Mouse (Mus musculus) neural tube, embryonic 13.5 days (tissue): Measurements from ENCODE around the gene Pax3. TPM values are rescaled to one million over a fixed set of nuclear protein-coding genes. Genes with fewer than 3 reads are reported as not detected.

ENCODE experiments used
- ATAC-seq: fragments of 200-750 bp; cut with Nextera tagmentation; 2 replicates; pipeline ENCODE4 v1.8.0; 2017; ENCODE audit warnings: low read depth, mild to moderate bottlenecking, moderate TSS enrichment, moderate library complexity
- H3K27ac ChIP-seq: fragments of 300-500 bp; sonication (generic); replicated peaks from 2 replicates; pipeline ENCODE4 v1.5.1; 2015; ENCODE audit warnings: moderate library complexity, mild to moderate bottlenecking, inconsistent platforms
- H3K27me3 ChIP-seq: fragments of 300-500 bp; sonication (generic); 2 replicates; pipeline ENCODE4 v1.6.1; 2015; ENCODE audit warnings: mild to moderate bottlenecking, inconsistent platforms
- H3K36me3 ChIP-seq: fragments of 300-500 bp; sonication (generic); 2 replicates; pipeline ENCODE4 v1.6.1; 2015; ENCODE audit warnings: mild to moderate bottlenecking, inconsistent platforms
- H3K4me1 ChIP-seq: fragments of 300-500 bp; sonication (generic); replicated peaks from 2 replicates; pipeline ENCODE4 v1.6.1; 2015; ENCODE audit warnings: inconsistent platforms
- H3K4me2 ChIP-seq: fragments of 300-500 bp; sonication (generic); 2 replicates; pipeline ENCODE4 v1.6.1; 2015; ENCODE audit warnings: inconsistent platforms, mild to moderate bottlenecking, moderate library complexity
- H3K4me3 ChIP-seq: fragments of 300-500 bp; sonication (generic); 2 replicates; pipeline ENCODE4 v1.5.1; 2015; ENCODE audit warnings: mild to moderate bottlenecking, inconsistent platforms
- H3K9ac ChIP-seq: fragments of 300-500 bp; sonication (generic); 2 replicates; pipeline ENCODE4 v1.6.1; 2015; ENCODE audit warnings: moderate library complexity, mild to moderate bottlenecking, inconsistent platforms
- H3K9me3 ChIP-seq: fragments of 300-500 bp; sonication (generic); 2 replicates; pipeline ENCODE4 v1.6.1; 2016; ENCODE audit warnings: inconsistent platforms
- WGBS: fragments of 180-500 bp; shearing (Covaris S2); methylation state at CpG from one replicate; pipeline ENCODE4 v1.1.7; 2015; 5-methylcytosine and 5-hydroxymethylcytosine counted together
- polyA plus RNA-seq: library from polyadenylated mRNA; unstranded; fragments of >200 nt; fragmentation: Nextera tagmentation; extraction: Ambion mirVana; gene quantifications from 2 replicates; pipeline ENCODE4 v1.2.1, GENCODE M21; 2015

The Pax3 gene
- polyA plus RNA-seq, 1 experiment from 2014 or later, result 12.9 TPM

GRCm38 (mm10) chr1:78208281-78208814 lies 11.4 kb upstream of the Pax3 start:
- Histone ChIP-seq H3K27ac (no peak overlapping the region), H3K9ac (no peak overlapping the region), H3K4me2 (no peak overlapping the region), H3K36me3 (no peaks in the 10 kb centered on the region), H3K27me3 (peaks cover 99% of the 10 kb centered on the region), H3K9me3 (no peaks in the 10 kb centered on the region), H3K4me1 (peaks cover 9% of the 10 kb centered on the region), H3K4me3 (no peak overlapping the region)
- 20% methylated on average over 9 of the region's 9 CpGs for WGBS
- ATAC-seq, result no peak

- 26% methylated on average over 4 of the region's 4 CpGs for WGBS
- Histone ChIP-seq H3K4me2 (peak overlapping the region; percentile 55), H3K27me3 (peaks cover 96% of the 10 kb centered on the region), H3K36me3 (no peaks in the 10 kb centered on the region), H3K27ac (no peak overlapping the region), H3K9me3 (no peaks in the 10 kb centered on the region), H3K4me1 (peaks cover 31% of the 10 kb centered on the region), H3K4me3 (peak overlapping the region; percentile 32; the same call in 1 of the 2 replicates), H3K9ac (no peak overlapping the region)
- ATAC-seq, result no peak
These were observed 7.4 kb upstream of the Pax3 start for GRCm38 (mm10) chr1:78204341-78204740.

GRCm38 (mm10) chr1:78203622-78204211 lies 6.8 kb upstream of the Pax3 start:
- Histone ChIP-seq H3K27ac (peak overlapping the region; percentile 52), H3K4me3 (peak overlapping the region; percentile 32), H3K4me1 (peaks cover 37% of the 10 kb centered on the region), H3K9ac (peak overlapping the region; percentile 47), H3K9me3 (no peaks in the 10 kb centered on the region), H3K4me2 (peak overlapping the region; percentile 55), H3K36me3 (no peaks in the 10 kb centered on the region), H3K27me3 (peaks cover 96% of the 10 kb centered on the region)
- WGBS, result under 1% methylated on average over 33 of the region's 33 CpGs
- ATAC-seq, result peak; percentile 77

- Histone ChIP-seq H3K9me3 (no peaks in the 10 kb centered on the region), H3K4me2 (peak overlapping the region; percentile 55), H3K9ac (peak overlapping the region; percentile 47), H3K27me3 (peaks cover 96% of the 10 kb centered on the region), H3K4me1 (peaks cover 42% of the 10 kb centered on the region), H3K27ac (peak overlapping the region; percentile 52), H3K36me3 (no peaks in the 10 kb centered on the region), H3K4me3 (peak overlapping the region; percentile 32)
- peak; percentile 45 for ATAC-seq
- WGBS, result under 1% methylated on average over 12 of the region's 14 CpGs
These were observed 6.2 kb upstream of the Pax3 start for GRCm38 (mm10) chr1:78203086-78203614.

- H3K4me2 ChIP-seq, result peak overlapping the region; percentile 55
- H3K27ac ChIP-seq, result no peak overlapping the region
- ATAC-seq, result no peak
- WGBS, result under 1% methylated on average over 23 of the region's 23 CpGs
- H3K27me3 ChIP-seq, result peaks cover 96% of the 10 kb centered on the region
- H3K4me1 ChIP-seq, result peaks cover 47% of the 10 kb centered on the region
- H3K9me3 ChIP-seq, result no peaks in the 10 kb centered on the region
- peak overlapping the region; percentile 32 for H3K4me3 ChIP-seq
- no peaks in the 10 kb centered on the region for H3K36me3 ChIP-seq
- peak overlapping the region; percentile 47; the same call in 1 of the 2 replicates for H3K9ac ChIP-seq
These were observed 5.6 kb upstream of the Pax3 start for GRCm38 (mm10) chr1:78202466-78203085.

- ATAC-seq, result no peak
- H3K27ac ChIP-seq, result peak overlapping the region; percentile 49; the same call in 1 of the 2 replicates
- H3K36me3 ChIP-seq, result no peaks in the 10 kb centered on the region
- peaks cover 96% of the 10 kb centered on the region for H3K27me3 ChIP-seq
- peak overlapping the region; percentile 26 for H3K4me3 ChIP-seq
- H3K4me1 ChIP-seq, result peaks cover 59% of the 10 kb centered on the region
- H3K9ac ChIP-seq, result peak overlapping the region; percentile 32
- no peaks in the 10 kb centered on the region for H3K9me3 ChIP-seq
- under 1% methylated on average over 28 of the region's 28 CpGs for WGBS
- H3K4me2 ChIP-seq, result peak overlapping the region; percentile 44
These were observed 4.5 kb upstream of the Pax3 start for GRCm38 (mm10) chr1:78201251-78202010.

- peak overlapping the region; percentile 26; the same call in 1 of the 2 replicates for H3K4me3 ChIP-seq
- no peak for ATAC-seq
- peaks cover 96% of the 10 kb centered on the region for H3K27me3 ChIP-seq
- no peaks in the 10 kb centered on the region for H3K36me3 ChIP-seq
- peak overlapping the region; percentile 74 for H3K4me2 ChIP-seq
- no peaks in the 10 kb centered on the region for H3K9me3 ChIP-seq
- no peak overlapping the region for H3K9ac ChIP-seq
- 1% methylated on average over 15 of the region's 15 CpGs for WGBS
- H3K27ac ChIP-seq, result 0 out of 2 replicates have a peak overlapping the region, but pooled peaks have one; percentile 56
- H3K4me1 ChIP-seq, result peaks cover 69% of the 10 kb centered on the region
These were observed 3.3 kb upstream of the Pax3 start for GRCm38 (mm10) chr1:78200191-78200590.

- Histone ChIP-seq H3K27ac (peak overlapping the region; percentile 42; the same call in 1 of the 2 replicates), H3K4me3 (no peak overlapping the region), H3K9me3 (no peaks in the 10 kb centered on the region), H3K4me1 (peaks cover 72% of the 10 kb centered on the region), H3K27me3 (peaks cover 95% of the 10 kb centered on the region), H3K4me2 (peak overlapping the region; percentile 74), H3K36me3 (no peaks in the 10 kb centered on the region), H3K9ac (no peak overlapping the region)
- ATAC-seq, result no peak
- 4% methylated on average over 9 of the region's 9 CpGs for WGBS
These were observed 2.3 kb upstream of the Pax3 start for GRCm38 (mm10) chr1:78199221-78199620.

GRCm38 (mm10) chr1:78198319-78198940 lies 1.5 kb upstream of the Pax3 start:
- WGBS, result under 1% methylated on average over 9 of the region's 9 CpGs

GRCm38 (mm10) chr1:78197351-78198234 lies 659 bp upstream of the Pax3 start:
- peaks cover 94% of the 10 kb centered on the region for H3K27me3 ChIP-seq
- WGBS, result 2% methylated on average over 21 of the region's 21 CpGs

More at GRCm38 (mm10) chr1:78198319-78198940, 1.5 kb upstream of the Pax3 start:
- ATAC-seq, result peak; percentile 47; the same call in 1 of the 2 replicates
- peak overlapping the region; percentile 74 for H3K4me2 ChIP-seq
- no peak overlapping the region for H3K4me3 ChIP-seq
- H3K27me3 ChIP-seq, result peaks cover 94% of the 10 kb centered on the region
- H3K9me3 ChIP-seq, result no peaks in the 10 kb centered on the region
- peak overlapping the region; percentile 42; the same call in 1 of the 2 replicates for H3K27ac ChIP-seq
- H3K4me1 ChIP-seq, result peaks cover 69% of the 10 kb centered on the region
- H3K9ac ChIP-seq, result no peak overlapping the region
- no peaks in the 10 kb centered on the region for H3K36me3 ChIP-seq

More at GRCm38 (mm10) chr1:78197351-78198234, 659 bp upstream of the Pax3 start:
- Histone ChIP-seq H3K4me1 (peaks cover 69% of the 10 kb centered on the region), H3K9ac (peak overlapping the region; percentile 31; the same call in 1 of the 2 replicates), H3K36me3 (no peaks in the 10 kb centered on the region), H3K4me3 (peak overlapping the region; percentile 46), H3K4me2 (peak overlapping the region; percentile 74), H3K27ac (peak overlapping the region; percentile 80), H3K9me3 (no peaks in the 10 kb centered on the region)
- ATAC-seq, result peak; percentile 76
